Mouse (Mus musculus) hindbrain, embryonic 11.5 days (tissue): ENCODE measurements at regions not wholly inside any gene's neighbourhood (a gene's known extent, or its start where the extent isn't known, plus 50 kb on each side); places are given as distances from the start of the nearest gene placed in this dataset.

Source experiments
- ATAC-seq: fragments of 200-750 bp; cut with Nextera tagmentation; 2 replicates; pipeline ENCODE4 v1.8.0; 2017; ENCODE audit warnings: mild to moderate bottlenecking, moderate TSS enrichment, moderate library complexity; ENCODE audit not compliant: low FRiP score
- DNase-seq: peaks from one replicate; pipeline ENCODE4 v3.0.0-alpha.2; 2015; ENCODE audit warnings: low spot score
- H3K27ac ChIP-seq: fragments of 300-500 bp; sonication (generic); 2 replicates; pipeline ENCODE4 v1.5.1; 2014; ENCODE audit warnings: mild to moderate bottlenecking, low read depth, low read length
- H3K27me3 ChIP-seq: fragments of 300-500 bp; sonication (generic); 2 replicates; pipeline ENCODE4 v1.6.1; 2014; ENCODE audit warnings: mild to moderate bottlenecking, low read length, moderate library complexity, mixed read lengths; ENCODE audit not compliant: control insufficient read depth, insufficient read depth
- H3K36me3 ChIP-seq: fragments of 300-500 bp; sonication (generic); 2 replicates; pipeline ENCODE4 v1.6.1; 2014; ENCODE audit warnings: mild to moderate bottlenecking, low read length, moderate library complexity, mixed read lengths; ENCODE audit not compliant: control insufficient read depth, insufficient read depth
- H3K4me1 ChIP-seq: fragments of 300-500 bp; sonication (generic); replicated peaks from 2 replicates; pipeline ENCODE4 v1.6.1; 2014; ENCODE audit warnings: low read length, mixed read lengths; ENCODE audit not compliant: control insufficient read depth, insufficient read depth
- H3K4me2 ChIP-seq: fragments of 300-500 bp; sonication (generic); replicated peaks from 2 replicates; pipeline ENCODE4 v1.6.1; 2014; ENCODE audit warnings: mild to moderate bottlenecking, low read depth, low read length
- H3K4me3 ChIP-seq: fragments of 300-500 bp; sonication (generic); 2 replicates; pipeline ENCODE4 v1.5.1; 2014; ENCODE audit warnings: low read depth, low read length
- H3K9ac ChIP-seq: fragments of 300-500 bp; sonication (generic); 2 replicates; pipeline ENCODE4 v1.6.1; 2014; ENCODE audit warnings: low read depth, low read length
- H3K9me3 ChIP-seq: fragments of 300-500 bp; sonication (generic); 2 replicates; pipeline ENCODE4 v1.6.1; 2016; ENCODE audit warnings: low read length; ENCODE audit not compliant: control insufficient read depth
- WGBS: fragments of 180-500 bp; shearing (Covaris S2); extraction: QIAGEN DNeasy Blood & Tissue Kit; methylation state at CpG from one replicate; pipeline ENCODE4 v1.1.7; 2014; 5-methylcytosine and 5-hydroxymethylcytosine counted together

- Histone ChIP-seq H3K27me3 (no peaks in the 10 kb centered on the region), H3K36me3 (no peaks in the 10 kb centered on the region), H3K4me3 (no peak overlapping the region), H3K27ac (no peak overlapping the region), H3K4me1 (no peaks in the 10 kb centered on the region), H3K9me3 (no peaks in the 10 kb centered on the region), H3K4me2 (no peak overlapping the region), H3K9ac (no peak overlapping the region)
- ATAC-seq (no peak), DNase-seq (no peak)
- 88% methylated on average over 9 of the region's 9 CpGs for WGBS
These were observed 57.9 kb upstream of the Adgre5 start for GRCm38 (mm10) chr8:83798881-83799606.

- Histone ChIP-seq H3K4me1 (no peaks in the 10 kb centered on the region), H3K27me3 (no peaks in the 10 kb centered on the region), H3K4me2 (no peak overlapping the region), H3K4me3 (no peak overlapping the region), H3K36me3 (no peaks in the 10 kb centered on the region), H3K9me3 (no peaks in the 10 kb centered on the region), H3K27ac (no peak overlapping the region), H3K9ac (no peak overlapping the region)
- WGBS = 79% methylated on average over 16 of the region's 16 CpGs
- ATAC-seq (no peak), DNase-seq (no peak)
These were observed 52.5 kb upstream of the Adgre5 start for GRCm38 (mm10) chr8:83793491-83794238.
